Mouse (Mus musculus): ENCODE data around the gene Carhsp1. TPM values are rescaled to one million over a fixed set of nuclear protein-coding genes. Genes with fewer than 3 reads are reported as not detected.

Gene Carhsp1
- polyA plus RNA-seq (2016; fragmentation: Nextera tagmentation; extraction: Ambion mirVana): 187 and 235 TPM in 2 replicates

- Histone ChIP-seq H3K36me3 (peaks cover 26% of the 10 kb centered on the region), H3K9me3 (no peaks in the 10 kb centered on the region), H3K4me1 (replicated peaks) (peaks cover 55% of the 10 kb centered on the region), H3K4me3 (peak within 1 kb of the TSS; percentile 78), H3K27me3 (ENCODE audit: insufficient read depth, poor library complexity, severe bottlenecking) (peaks cover 17% of the 10 kb centered on the region), H3K27ac (peak within 1 kb of the TSS; percentile 93)
- WGBS: under 1% methylated on average over 67 of the region's 67 CpGs
- peak; percentile 96 for DNase-seq (ENCODE audit: low spot score)
These were observed at the start of gene Carhsp1 for GRCm38 (mm10) chr16:8671551-8672349. Gene Carhsp1, minus strand, starts transcription at chr16:8672155.

- peaks cover 11% of the 10 kb centered on the region for H3K36me3 ChIP-seq
- no peaks in the 10 kb centered on the region for H3K27me3 ChIP-seq (ENCODE audit: insufficient read depth, poor library complexity, severe bottlenecking)
- no peak overlapping the region for H3K27ac ChIP-seq
- H3K4me1 ChIP-seq (replicated peaks): peaks cover 9% of the 10 kb centered on the region; the same call in 1 of the 2 replicates
- no peak overlapping the region for H3K4me3 ChIP-seq
- no peak for DNase-seq (ENCODE audit: low spot score)
- 93% methylated on average over 4 of the region's 4 CpGs for WGBS
- H3K9me3 ChIP-seq: no peaks in the 10 kb centered on the region
These were observed 48.5 kb upstream of the Carhsp1 start for GRCm38 (mm10) chr16:8720447-8720846.

- DNase-seq (ENCODE audit: low spot score): no peak
- H3K9me3 ChIP-seq: no peaks in the 10 kb centered on the region
- peaks cover 38% of the 10 kb centered on the region for H3K36me3 ChIP-seq
- no peak overlapping the region for H3K27ac ChIP-seq
- no peaks in the 10 kb centered on the region for H3K27me3 ChIP-seq (ENCODE audit: insufficient read depth, poor library complexity, severe bottlenecking)
- no peak overlapping the region for H3K4me3 ChIP-seq
- 93% methylated on average over 10 of the region's 10 CpGs for WGBS
- peaks cover 10% of the 10 kb centered on the region; the same call in 1 of the 2 replicates for H3K4me1 ChIP-seq (replicated peaks)
These were observed 45.8 kb upstream of the Carhsp1 start for GRCm38 (mm10) chr16:8717744-8718143.

GRCm38 (mm10) chr16:8716300-8716699, 44.3 kb upstream of the Carhsp1 start:
- no peak overlapping the region for H3K27ac ChIP-seq
- H3K36me3 ChIP-seq: peaks cover 52% of the 10 kb centered on the region
- no peaks in the 10 kb centered on the region for H3K27me3 ChIP-seq (ENCODE audit: insufficient read depth, poor library complexity, severe bottlenecking)
- no peaks in the 10 kb centered on the region for H3K9me3 ChIP-seq
- no peak overlapping the region for H3K4me3 ChIP-seq
- DNase-seq (ENCODE audit: low spot score): no peak
- H3K4me1 ChIP-seq (replicated peaks): peaks cover 10% of the 10 kb centered on the region; the same call in 1 of the 2 replicates
- 86% methylated on average over 6 of the region's 6 CpGs for WGBS

GRCm38 (mm10) chr16:8715513-8716080, 43.6 kb upstream of the Carhsp1 start:
- no peak for DNase-seq (ENCODE audit: low spot score)
- Histone ChIP-seq H3K36me3 (peaks cover 59% of the 10 kb centered on the region), H3K27ac (no peak overlapping the region), H3K9me3 (no peaks in the 10 kb centered on the region), H3K27me3 (ENCODE audit: insufficient read depth, poor library complexity, severe bottlenecking) (no peaks in the 10 kb centered on the region), H3K4me3 (no peak overlapping the region), H3K4me1 (replicated peaks) (peaks cover 10% of the 10 kb centered on the region; the same call in 1 of the 2 replicates)
- 79% methylated on average over 10 of the region's 10 CpGs for WGBS

- H3K9me3 ChIP-seq: no peaks in the 10 kb centered on the region
- H3K4me1 ChIP-seq (replicated peaks): peaks cover 10% of the 10 kb centered on the region; the same call in 1 of the 2 replicates
- DNase-seq (ENCODE audit: low spot score): no peak
- no peaks in the 10 kb centered on the region for H3K27me3 ChIP-seq (ENCODE audit: insufficient read depth, poor library complexity, severe bottlenecking)
- 94% methylated on average over 5 of the region's 5 CpGs for WGBS
- H3K27ac ChIP-seq: no peak overlapping the region
- H3K36me3 ChIP-seq: peaks cover 67% of the 10 kb centered on the region
- H3K4me3 ChIP-seq: no peak overlapping the region
These were observed 42.9 kb upstream of the Carhsp1 start for GRCm38 (mm10) chr16:8714851-8715250.

- no peaks in the 10 kb centered on the region for H3K9me3 ChIP-seq
- DNase-seq (ENCODE audit: low spot score): no peak
- H3K4me3 ChIP-seq: no peak overlapping the region
- no peaks in the 10 kb centered on the region for H3K27me3 ChIP-seq (ENCODE audit: insufficient read depth, poor library complexity, severe bottlenecking)
- WGBS: 82% methylated on average over 9 of the region's 9 CpGs
- peaks cover 6% of the 10 kb centered on the region; the same call in 1 of the 2 replicates for H3K4me1 ChIP-seq (replicated peaks)
- no peak overlapping the region for H3K27ac ChIP-seq
- peaks cover 95% of the 10 kb centered on the region for H3K36me3 ChIP-seq
These were observed 40.0 kb upstream of the Carhsp1 start for GRCm38 (mm10) chr16:8711998-8712397.

GRCm38 (mm10) chr16:8700586-8700985, 28.6 kb upstream of the Carhsp1 start:
- Histone ChIP-seq H3K27me3 (ENCODE audit: insufficient read depth, poor library complexity, severe bottlenecking) (no peaks in the 10 kb centered on the region), H3K4me1 (replicated peaks) (no peaks in the 10 kb centered on the region), H3K27ac (no peak overlapping the region), H3K9me3 (no peaks in the 10 kb centered on the region), H3K4me3 (no peak overlapping the region), H3K36me3 (peaks cover 100% of the 10 kb centered on the region)
- DNase-seq (ENCODE audit: low spot score): no peak
- WGBS: 97% methylated on average over 3 of the region's 3 CpGs

- no peak for DNase-seq (ENCODE audit: low spot score)
- Histone ChIP-seq H3K36me3 (peaks cover 100% of the 10 kb centered on the region), H3K9me3 (no peaks in the 10 kb centered on the region), H3K4me3 (no peak overlapping the region), H3K27me3 (ENCODE audit: insufficient read depth, poor library complexity, severe bottlenecking) (no peaks in the 10 kb centered on the region), H3K27ac (no peak overlapping the region), H3K4me1 (replicated peaks) (no peaks in the 10 kb centered on the region)
- WGBS: 93% methylated on average over 8 of the region's 8 CpGs
These were observed 27.6 kb upstream of the Carhsp1 start for GRCm38 (mm10) chr16:8699556-8699955.

GRCm38 (mm10) chr16:8691206-8691605, 19.3 kb upstream of the Carhsp1 start:
- Histone ChIP-seq H3K36me3 (peaks cover 100% of the 10 kb centered on the region), H3K27ac (no peak overlapping the region), H3K4me1 (replicated peaks) (no peaks in the 10 kb centered on the region), H3K4me3 (no peak overlapping the region), H3K9me3 (no peaks in the 10 kb centered on the region), H3K27me3 (ENCODE audit: insufficient read depth, poor library complexity, severe bottlenecking) (no peaks in the 10 kb centered on the region)
- 91% methylated on average over 7 of the region's 7 CpGs for WGBS
- DNase-seq (ENCODE audit: low spot score): no peak

GRCm38 (mm10) chr16:8689979-8690656, 18.2 kb upstream of the Carhsp1 start:
- no peak for DNase-seq (ENCODE audit: low spot score)
- no peak overlapping the region for H3K4me3 ChIP-seq
- H3K4me1 ChIP-seq (replicated peaks): no peaks in the 10 kb centered on the region
- H3K36me3 ChIP-seq: peaks cover 95% of the 10 kb centered on the region
- no peaks in the 10 kb centered on the region for H3K9me3 ChIP-seq
- no peak overlapping the region for H3K27ac ChIP-seq
- 92% methylated on average over 11 of the region's 11 CpGs for WGBS
- H3K27me3 ChIP-seq (ENCODE audit: insufficient read depth, poor library complexity, severe bottlenecking): no peaks in the 10 kb centered on the region

- Histone ChIP-seq H3K36me3 (peaks cover 92% of the 10 kb centered on the region), H3K4me1 (replicated peaks) (no peaks in the 10 kb centered on the region), H3K27me3 (ENCODE audit: insufficient read depth, poor library complexity, severe bottlenecking) (no peaks in the 10 kb centered on the region), H3K9me3 (no peaks in the 10 kb centered on the region), H3K27ac (no peak overlapping the region), H3K4me3 (no peak overlapping the region)
- no peak for DNase-seq (ENCODE audit: low spot score)
These were observed 15.7 kb upstream of the Carhsp1 start for GRCm38 (mm10) chr16:8687559-8688112.
